Mouse (Mus musculus): Measurements from ENCODE around the gene Dusp13. TPM values are rescaled to one million over a fixed set of nuclear protein-coding genes. Genes with fewer than 3 reads are reported as not detected.

Dusp13 gene
- total and polyA plus RNA-seq, 3 experiments: 0.45 to 0.70 (median 0.48) TPM

- TF ChIP-seq EP300 (IDR thresholded peaks at IDR 0.05; ENCODE audit: insufficient read depth, low read depth, low read length) (no peak), POLR2A (IDR thresholded peaks at IDR 0.05; ENCODE audit: insufficient read depth, low read depth, low read length) (no peak), CTCF (IDR thresholded peaks at IDR 0.05) (no peak)
- H3K9ac ChIP-seq (ENCODE audit: low read depth, low read length): no peak overlapping the region
- H3K36me3 ChIP-seq (ENCODE audit: control insufficient read depth, insufficient read depth, low read length): no peaks in the 10 kb centered on the region
- no peak overlapping the region for H3K4me3 ChIP-seq
- H3K27ac ChIP-seq: no peak overlapping the region
- H3K27me3 ChIP-seq (ENCODE audit: control insufficient read depth, insufficient read depth, low read length): no peaks in the 10 kb centered on the region
- DNase-seq: no peak
- H3K4me1 ChIP-seq (ENCODE audit: control insufficient read depth, insufficient read depth, low read length): no peaks in the 10 kb centered on the region; the same call in 1 of the 2 replicates
- intact Hi-C loops (cut with DNase I): loop anchor here (10.0 kb wide), 1 partner anchor 690 kb away; the partner anchor contains the start of genes Adk and Ap3m1
- 64% methylated on average over 5 of the region's 5 CpGs for WGBS
- no peaks in the 10 kb centered on the region for H3K79me2 ChIP-seq (replicated peaks; ENCODE audit: control insufficient read depth, insufficient read depth, low read length)
Observed at GRCm38 (mm10) chr14:21745149-21745548, 5.8 kb downstream of the Dusp13 start.

- WGBS: 89% methylated on average over 1 of the region's 1 CpGs
- Histone ChIP-seq H3K4me3 (no peak overlapping the region), H3K36me3 (ENCODE audit: control insufficient read depth, insufficient read depth, low read length) (no peaks in the 10 kb centered on the region), H3K27ac (no peak overlapping the region), H3K27me3 (ENCODE audit: control insufficient read depth, insufficient read depth, low read length) (no peaks in the 10 kb centered on the region), H3K79me2 (replicated peaks; ENCODE audit: control insufficient read depth, insufficient read depth, low read length) (no peaks in the 10 kb centered on the region), H3K9ac (ENCODE audit: low read depth, low read length) (no peak overlapping the region), H3K4me1 (ENCODE audit: control insufficient read depth, insufficient read depth, low read length) (no peaks in the 10 kb centered on the region; the same call in 1 of the 2 replicates)
- intact Hi-C loops (cut with DNase I): loop anchor here (10.0 kb wide), 1 partner anchor 689 kb away; the partner anchor contains the start of genes Adk and Ap3m1
- no peak for DNase-seq
- TF ChIP-seq POLR2A (IDR thresholded peaks at IDR 0.05; ENCODE audit: insufficient read depth, low read depth, low read length) (no peak), EP300 (IDR thresholded peaks at IDR 0.05; ENCODE audit: insufficient read depth, low read depth, low read length) (no peak), CTCF (IDR thresholded peaks at IDR 0.05) (no peak)
Observed at GRCm38 (mm10) chr14:21744169-21744568, 6.8 kb downstream of the Dusp13 start.

DNA sequence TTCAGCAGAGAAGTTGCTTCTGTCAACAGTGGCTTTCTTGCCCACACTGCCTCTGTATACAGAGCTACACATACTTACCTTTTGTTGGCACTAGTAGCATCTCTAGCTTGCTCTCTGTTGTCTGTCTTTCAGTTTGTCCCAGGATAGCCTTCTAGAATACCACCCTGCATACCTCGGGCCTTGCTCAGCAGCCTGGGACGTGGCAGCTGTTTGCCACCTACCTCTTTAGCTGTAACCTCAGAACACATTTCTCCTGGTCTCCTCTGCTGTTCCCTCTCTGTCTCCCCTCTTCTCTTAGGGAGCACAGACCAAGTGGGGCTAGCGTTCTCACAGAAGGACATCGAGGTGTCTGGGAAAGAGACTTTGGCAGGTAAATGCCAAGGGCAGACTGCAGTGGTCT lies 8.5 kb downstream of the Dusp13 start:
- TF ChIP-seq POLR2A (IDR thresholded peaks at IDR 0.05; ENCODE audit: insufficient read depth, low read depth, low read length): no peak
- TF ChIP-seq EP300 (IDR thresholded peaks at IDR 0.05; ENCODE audit: insufficient read depth, low read depth, low read length): no peak
- TF ChIP-seq CTCF (IDR thresholded peaks at IDR 0.05): no peak
- Histone ChIP-seq H3K27me3 (ENCODE audit: control insufficient read depth, insufficient read depth, low read length) (no peaks in the 10 kb centered on the region), H3K4me3 (no peak overlapping the region), H3K27ac (no peak overlapping the region), H3K9ac (ENCODE audit: low read depth, low read length) (no peak overlapping the region), H3K36me3 (ENCODE audit: control insufficient read depth, insufficient read depth, low read length) (no peaks in the 10 kb centered on the region), H3K4me1 (ENCODE audit: control insufficient read depth, insufficient read depth, low read length) (no peaks in the 10 kb centered on the region; the same call in 1 of the 2 replicates), H3K79me2 (replicated peaks; ENCODE audit: control insufficient read depth, insufficient read depth, low read length) (no peaks in the 10 kb centered on the region)
- 93% methylated on average over 4 of the region's 4 CpGs for WGBS
- DNase-seq: no peak
- intact Hi-C loops (cut with DNase I): loop anchor here (1.0 to 10.0 kb wide), 2 partner anchors 64 to 688 kb away; partner anchors contain the start of genes Adk and Ap3m1

GRCm38 (mm10) chr14:21741786-21742185 lies 9.2 kb downstream of the Dusp13 start:
- 13% methylated on average over 4 of the region's 4 CpGs for WGBS
- no peaks in the 10 kb centered on the region for H3K36me3 ChIP-seq (ENCODE audit: control insufficient read depth, insufficient read depth, low read length)
- H3K9ac ChIP-seq (ENCODE audit: low read depth, low read length): no peak overlapping the region
- DNase-seq: peak; percentile 73 to 86
- H3K79me2 ChIP-seq (replicated peaks; ENCODE audit: control insufficient read depth, insufficient read depth, low read length): no peaks in the 10 kb centered on the region
- H3K27ac ChIP-seq: no peak overlapping the region
- no peaks in the 10 kb centered on the region for H3K27me3 ChIP-seq (ENCODE audit: control insufficient read depth, insufficient read depth, low read length)
- H3K4me3 ChIP-seq: no peak overlapping the region
- TF ChIP-seq CTCF (IDR thresholded peaks at IDR 0.05) (no peak), EP300 (IDR thresholded peaks at IDR 0.05; ENCODE audit: insufficient read depth, low read depth, low read length) (peak; percentile 81)
- intact Hi-C loops (cut with DNase I): loop anchor here (1.0 to 10.0 kb wide), 4 partner anchors 63 to 687 kb away; partner anchors contain the start of genes Adk and Ap3m1
- no peaks in the 10 kb centered on the region; the same call in 1 of the 2 replicates for H3K4me1 ChIP-seq (ENCODE audit: control insufficient read depth, insufficient read depth, low read length)

DNA sequence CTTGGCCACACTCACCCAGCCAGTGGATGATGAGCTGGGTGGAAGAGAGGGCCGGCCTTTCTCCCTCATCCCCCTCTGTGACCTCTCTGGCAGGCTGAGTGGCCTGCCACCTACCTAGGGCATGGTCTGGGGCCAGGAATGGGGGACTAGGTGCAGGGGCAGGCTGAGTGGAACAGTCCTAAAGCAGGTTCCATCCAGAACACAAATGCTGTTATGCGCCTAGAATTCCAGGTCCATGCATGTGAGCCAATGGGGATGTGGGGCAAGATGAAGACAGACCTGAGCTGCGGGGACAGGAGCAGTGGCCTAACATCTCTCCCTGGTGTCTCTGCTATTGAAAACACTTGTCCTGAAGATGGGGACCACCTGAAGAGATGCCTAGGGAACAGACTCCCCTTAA lies 9.7 kb downstream of the Dusp13 start:
- Histone ChIP-seq H3K4me1 (ENCODE audit: control insufficient read depth, insufficient read depth, low read length) (no peaks in the 10 kb centered on the region; the same call in 1 of the 2 replicates), H3K4me3 (no peak overlapping the region), H3K27me3 (ENCODE audit: control insufficient read depth, insufficient read depth, low read length) (no peaks in the 10 kb centered on the region), H3K79me2 (replicated peaks; ENCODE audit: control insufficient read depth, insufficient read depth, low read length) (no peaks in the 10 kb centered on the region), H3K9ac (ENCODE audit: low read depth, low read length) (no peak overlapping the region), H3K27ac (no peak overlapping the region), H3K36me3 (ENCODE audit: control insufficient read depth, insufficient read depth, low read length) (no peaks in the 10 kb centered on the region)
- DNase-seq: no peak
- 87% methylated on average over 3 of the region's 3 CpGs for WGBS
- intact Hi-C loops (cut with DNase I): loop anchor here (1.0 to 10.0 kb wide), 3 partner anchors 604 to 687 kb away; partner anchors contain the start of genes Adk and Ap3m1
- no peak for TF ChIP-seq CTCF (IDR thresholded peaks at IDR 0.05)
- no peak for TF ChIP-seq EP300 (IDR thresholded peaks at IDR 0.05; ENCODE audit: insufficient read depth, low read depth, low read length)
- TF ChIP-seq POLR2A (IDR thresholded peaks at IDR 0.05; ENCODE audit: insufficient read depth, low read depth, low read length): no peak

DNA sequence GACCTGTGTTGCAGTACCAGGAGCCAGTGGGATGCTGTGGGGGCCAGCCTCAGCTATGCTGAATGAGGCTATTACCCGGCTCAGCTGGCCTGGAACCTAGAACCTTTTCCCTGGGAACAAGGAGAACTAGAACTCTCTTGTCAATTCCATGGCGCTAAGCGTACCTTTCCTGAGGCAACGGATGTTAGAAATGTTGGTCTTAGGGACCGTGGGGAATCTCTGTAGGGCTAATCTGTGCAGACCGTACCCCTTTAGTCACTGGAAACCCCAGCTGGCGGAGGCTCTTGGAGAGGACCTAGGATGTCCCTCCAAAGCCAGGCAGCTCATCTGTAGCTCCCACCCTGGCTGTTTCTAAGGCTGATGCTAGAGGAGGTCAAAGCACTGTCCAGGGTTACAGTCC lies 10.6 kb downstream of the Dusp13 start:
- WGBS: 97% methylated on average over 7 of the region's 7 CpGs
- Histone ChIP-seq H3K36me3 (ENCODE audit: control insufficient read depth, insufficient read depth, low read length) (no peaks in the 10 kb centered on the region), H3K27me3 (ENCODE audit: control insufficient read depth, insufficient read depth, low read length) (no peaks in the 10 kb centered on the region), H3K27ac (no peak overlapping the region), H3K9ac (ENCODE audit: low read depth, low read length) (no peak overlapping the region), H3K4me3 (no peak overlapping the region), H3K79me2 (replicated peaks; ENCODE audit: control insufficient read depth, insufficient read depth, low read length) (no peaks in the 10 kb centered on the region), H3K4me1 (ENCODE audit: control insufficient read depth, insufficient read depth, low read length) (no peaks in the 10 kb centered on the region; the same call in 1 of the 2 replicates)
- no peak for DNase-seq
- TF ChIP-seq POLR2A (IDR thresholded peaks at IDR 0.05; ENCODE audit: insufficient read depth, low read depth, low read length) (no peak), EP300 (IDR thresholded peaks at IDR 0.05; ENCODE audit: insufficient read depth, low read depth, low read length) (no peak), CTCF (IDR thresholded peaks at IDR 0.05) (no peak)
- intact Hi-C loops (cut with DNase I): loop anchor here (2.0 to 10.0 kb wide), 2 partner anchors 620 to 686 kb away; partner anchors contain the start of genes Adk and Ap3m1
